Mouse (Mus musculus) retina, adult 2 months (tissue): ENCODE data around the gene Igsf9.

ENCODE experiments used
- DNase-seq: peaks from one replicate; pipeline ENCODE4 v3.0.0-alpha.2; 2012; ENCODE audit warnings: low read depth, low spot score

Gene Igsf9

GRCm38 (mm10) chr1:172481540-172482280 is at the start of gene Igsf9:
TSS of gene Igsf9 (plus strand) at chr1:172481788.
- DNase-seq: peak; percentile 89

- DNase-seq: no peak
These were observed 49.6 kb upstream of the Igsf9 start for GRCm38 (mm10) chr1:172431836-172432586.

- DNase-seq: no peak
These were observed 49.0 kb upstream of the Igsf9 start for GRCm38 (mm10) chr1:172432587-172432955.

- DNase-seq: no peak
These were observed 48.4 kb upstream of the Igsf9 start for GRCm38 (mm10) chr1:172433012-172433850.

GRCm38 (mm10) chr1:172433851-172434165 is 47.8 kb upstream of the Igsf9 start:
- DNase-seq: no peak

GRCm38 (mm10) chr1:172436785-172437184 is 44.8 kb upstream of the Igsf9 start:
- DNase-seq: no peak

- DNase-seq: no peak
These were observed 43.0 kb upstream of the Igsf9 start for GRCm38 (mm10) chr1:172438621-172439020.

- DNase-seq: no peak
These were observed 41.1 kb upstream of the Igsf9 start for GRCm38 (mm10) chr1:172440521-172440920.

- DNase-seq: no peak
These were observed 39.6 kb upstream of the Igsf9 start for GRCm38 (mm10) chr1:172441935-172442445.

- DNase-seq: no peak
These were observed 31.4 kb upstream of the Igsf9 start for GRCm38 (mm10) chr1:172450226-172450625.

- no peak for DNase-seq
These were observed 30.6 kb upstream of the Igsf9 start for GRCm38 (mm10) chr1:172450848-172451470.

- DNase-seq: no peak
These were observed 28.7 kb upstream of the Igsf9 start for GRCm38 (mm10) chr1:172452911-172453310.

GRCm38 (mm10) chr1:172453810-172454209 is 27.8 kb upstream of the Igsf9 start:
- DNase-seq: no peak

GRCm38 (mm10) chr1:172455416-172455815 is 26.2 kb upstream of the Igsf9 start:
- DNase-seq: no peak

GRCm38 (mm10) chr1:172456001-172456677 is 25.4 kb upstream of the Igsf9 start:
- no peak for DNase-seq

GRCm38 (mm10) chr1:172457196-172457595 is 24.4 kb upstream of the Igsf9 start:
- no peak for DNase-seq

- DNase-seq: no peak
These were observed 23.5 kb upstream of the Igsf9 start for GRCm38 (mm10) chr1:172458041-172458440.

- DNase-seq: no peak
These were observed 20.0 kb upstream of the Igsf9 start for GRCm38 (mm10) chr1:172461602-172462001.

- DNase-seq: no peak
These were observed 19.1 kb upstream of the Igsf9 start for GRCm38 (mm10) chr1:172462534-172462933.

- DNase-seq: no peak
These were observed 17.9 kb upstream of the Igsf9 start for GRCm38 (mm10) chr1:172463387-172464333.
